Mouse (Mus musculus) liver, postnatal 0 days (tissue): ENCODE results near the gene Sphk1. TPM values are rescaled to one million over a fixed set of nuclear protein-coding genes. Genes with fewer than 3 reads are reported as not detected.

Experiments used
- ATAC-seq: fragments of 200-750 bp; cut with Nextera tagmentation; 2 replicates; pipeline ENCODE4 v1.8.0; 2017; ENCODE audit warnings: mild to moderate bottlenecking, moderate library complexity
- DNase-seq: peaks from one replicate; pipeline ENCODE4 v3.0.0-alpha.2; 2016
- H3K27ac ChIP-seq: fragments of 300-500 bp; sonication (generic); 2 replicates; pipeline ENCODE4 v1.5.1; 2014; ENCODE audit warnings: antibody characterized with exemption, moderate library complexity, mild to moderate bottlenecking, low read depth
- H3K27me3 ChIP-seq: fragments of 300-500 bp; sonication (generic); 2 replicates; pipeline ENCODE4 v1.6.1; 2014; ENCODE audit warnings: low read length, control low read depth, mixed read lengths; ENCODE audit not compliant: insufficient read depth
- H3K36me3 ChIP-seq: fragments of 300-500 bp; sonication (generic); replicated peaks from 2 replicates; pipeline ENCODE4 v1.6.1; 2014; ENCODE audit warnings: mild to moderate bottlenecking, control low read depth, low read length, moderate library complexity, mixed read lengths; ENCODE audit not compliant: insufficient read depth
- H3K4me1 ChIP-seq: fragments of 300-500 bp; sonication (generic); 2 replicates; pipeline ENCODE4 v1.6.1; 2014; ENCODE audit warnings: antibody characterized with exemption, mild to moderate bottlenecking, control low read depth; ENCODE audit not compliant: insufficient read depth
- H3K4me2 ChIP-seq: fragments of 300-500 bp; sonication (generic); 2 replicates; pipeline ENCODE4 v1.6.1; 2014; ENCODE audit warnings: low read depth, mild to moderate bottlenecking, low read length, moderate library complexity, mixed read lengths
- H3K4me3 ChIP-seq: fragments of 300-500 bp; sonication (generic); 2 replicates; pipeline ENCODE4 v1.5.1; 2014; ENCODE audit warnings: low read depth, low read length
- H3K9ac ChIP-seq: fragments of 300-500 bp; sonication (generic); replicated peaks from 2 replicates; pipeline ENCODE4 v1.6.1; 2014; ENCODE audit warnings: mild to moderate bottlenecking, moderate library complexity
- H3K9me3 ChIP-seq: fragments of 300-500 bp; sonication (generic); 2 replicates; pipeline ENCODE4 v1.6.1; 2016; ENCODE audit warnings: mild to moderate bottlenecking, control low read depth, low read length, mixed read lengths
- CTCF ChIP-seq: sonication (generic); IDR thresholded peaks from 2 replicates; pipeline ENCODE4 v1.5.1; 2016; ENCODE audit warnings: antibody characterized with exemption, low read depth
- EP300 ChIP-seq: IDR thresholded peaks from 2 replicates; pipeline ENCODE4 v1.6.1; 2016; ENCODE audit warnings: antibody characterized with exemption, low read depth, mild to moderate bottlenecking
- WGBS: fragments of 180-500 bp; shearing (Covaris S2); extraction: QIAGEN DNeasy Blood & Tissue Kit; methylation state at CpG from one replicate; pipeline ENCODE4 v1.1.7; 2014; ENCODE audit not compliant: insufficient replicate concordance; 5-methylcytosine and 5-hydroxymethylcytosine counted together
- polyA plus RNA-seq: library from polyadenylated mRNA; unstranded; fragments of >200 nt; fragmentation: Nextera tagmentation; extraction: Ambion mirVana; gene quantifications from 2 replicates; pipeline ENCODE4 v1.2.1, GENCODE M21; 2015

The Sphk1 gene
- 15.5 and 17.4 TPM in 2 replicates for polyA plus RNA-seq

DNA sequence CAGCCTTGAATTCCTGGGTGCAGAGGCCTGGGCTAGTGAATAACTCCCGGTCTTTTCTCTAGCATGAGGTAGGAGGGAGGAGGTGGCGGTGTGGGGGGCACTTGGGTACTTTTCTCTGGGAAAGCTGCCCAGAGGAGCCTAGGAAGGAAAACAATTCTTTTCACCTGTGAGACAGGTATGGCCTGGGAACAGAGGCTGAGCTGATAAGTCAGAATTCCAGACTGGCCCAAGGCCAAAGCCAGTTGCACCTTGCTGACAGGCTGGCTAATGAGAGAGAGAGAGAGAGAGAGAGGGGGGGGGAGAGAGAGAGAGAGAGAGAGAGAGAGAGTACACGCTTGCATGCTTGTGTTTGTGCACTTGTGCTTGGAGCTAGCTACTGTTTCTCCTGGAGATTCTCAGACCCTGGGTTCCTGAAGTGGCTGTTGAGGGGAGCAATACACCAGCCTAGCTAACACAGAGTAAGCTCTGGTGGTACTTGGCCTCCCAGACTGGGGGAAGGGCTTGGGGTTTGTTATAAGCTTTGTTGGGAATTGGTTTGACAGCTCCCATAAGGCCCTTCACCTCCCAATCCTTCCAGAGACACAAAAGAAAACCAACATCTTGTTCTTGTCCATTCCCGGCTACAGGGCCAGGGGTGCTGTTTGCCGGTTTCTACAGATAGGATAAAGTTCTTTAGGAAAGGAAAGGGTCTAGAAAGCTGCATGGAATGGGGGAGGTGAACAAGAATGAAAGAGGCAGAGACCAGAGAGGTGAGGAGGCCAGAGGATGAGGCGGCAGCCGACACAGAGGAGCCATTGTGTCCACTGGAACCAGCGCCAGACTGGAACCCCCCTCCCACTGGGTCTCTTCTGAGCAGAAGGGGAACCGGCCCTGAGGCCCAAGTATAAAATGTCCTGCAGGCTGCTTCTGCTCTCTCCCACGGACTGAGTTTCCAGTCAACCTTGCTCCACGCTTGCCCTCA is at the start of gene Sphk1:
Gene Sphk1 (plus strand): TSS at position 739 of the 961 bp plus-strand sequence.
- 48% methylated on average over 11 of the region's 11 CpGs for WGBS
- peak within 1 kb of the TSS; percentile 90 for H3K4me2 ChIP-seq
- DNase-seq = no peak
- no peak for ATAC-seq
- peak within 1 kb of the TSS; percentile 71 for H3K4me3 ChIP-seq
- TF ChIP-seq EP300 = no peak
- no peak within 1 kb of the TSS for H3K27ac ChIP-seq
- no peaks in the 10 kb centered on the region for H3K9me3 ChIP-seq
- peaks cover 47% of the 10 kb centered on the region for H3K27me3 ChIP-seq
- H3K4me1 ChIP-seq = peaks cover 18% of the 10 kb centered on the region
- peak within 1 kb of the TSS; percentile 87 for H3K9ac ChIP-seq
- H3K36me3 ChIP-seq = peaks cover under 1% of the 10 kb centered on the region; the same call in 1 of the 2 replicates

DNA sequence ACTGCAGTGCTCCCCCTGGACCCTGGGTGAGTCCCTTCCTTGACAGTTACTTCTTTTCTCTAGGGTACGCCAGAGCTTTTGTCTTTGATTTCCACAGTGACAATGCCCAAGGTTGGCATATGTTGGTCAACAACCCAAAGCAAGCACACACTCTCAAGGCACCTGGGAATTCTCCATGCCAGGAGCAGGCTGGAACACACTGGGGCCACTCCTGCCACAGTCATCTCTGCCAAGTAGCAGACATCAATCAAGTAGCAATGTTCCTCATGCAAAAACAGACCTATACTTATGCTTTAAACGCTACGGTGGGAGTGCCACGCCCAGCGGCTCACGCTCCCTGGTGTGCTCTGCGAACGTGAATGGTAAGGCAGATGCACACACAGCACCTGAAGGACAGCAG is 49.8 kb upstream of the Sphk1 start:
- TF ChIP-seq EP300 (no peak), CTCF (no peak)
- H3K4me3 ChIP-seq = no peak overlapping the region
- no peak overlapping the region for H3K9ac ChIP-seq
- no peaks in the 10 kb centered on the region for H3K27me3 ChIP-seq
- peaks cover 71% of the 10 kb centered on the region for H3K36me3 ChIP-seq
- ATAC-seq = no peak
- 87% methylated on average over 8 of the region's 8 CpGs for WGBS
- H3K4me2 ChIP-seq = no peak overlapping the region
- no peak for DNase-seq
- H3K4me1 ChIP-seq = no peaks in the 10 kb centered on the region
- H3K27ac ChIP-seq = no peak overlapping the region
- no peaks in the 10 kb centered on the region for H3K9me3 ChIP-seq

DNA sequence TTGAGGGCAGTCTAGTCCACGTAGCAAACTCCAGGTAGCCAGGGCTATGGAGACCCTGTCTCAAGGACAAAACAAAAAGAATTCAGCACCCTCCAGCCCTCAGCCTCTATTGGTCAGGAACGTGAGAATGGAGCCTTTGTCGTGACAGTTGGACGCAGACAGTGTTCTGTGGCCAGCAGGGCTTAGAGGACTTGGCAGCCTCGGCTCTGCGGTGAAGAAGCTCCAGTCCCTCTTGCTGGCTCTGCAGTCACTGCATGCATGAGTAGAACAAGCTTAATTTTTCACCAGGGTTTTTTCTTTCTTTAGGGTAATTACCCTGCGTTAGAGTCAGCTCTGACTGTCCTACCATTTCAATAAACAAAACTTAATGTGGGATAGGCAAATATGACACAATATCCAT is 48.9 kb upstream of the Sphk1 start:
- Histone ChIP-seq H3K27ac (no peak overlapping the region), H3K9ac (no peak overlapping the region), H3K4me2 (no peak overlapping the region), H3K9me3 (no peaks in the 10 kb centered on the region), H3K4me1 (no peaks in the 10 kb centered on the region), H3K27me3 (no peaks in the 10 kb centered on the region), H3K4me3 (no peak overlapping the region), H3K36me3 (peaks cover 65% of the 10 kb centered on the region)
- DNase-seq = no peak
- TF ChIP-seq EP300 = no peak
- no peak for TF ChIP-seq CTCF
- 80% methylated on average over 7 of the region's 7 CpGs for WGBS
- no peak for ATAC-seq

DNA sequence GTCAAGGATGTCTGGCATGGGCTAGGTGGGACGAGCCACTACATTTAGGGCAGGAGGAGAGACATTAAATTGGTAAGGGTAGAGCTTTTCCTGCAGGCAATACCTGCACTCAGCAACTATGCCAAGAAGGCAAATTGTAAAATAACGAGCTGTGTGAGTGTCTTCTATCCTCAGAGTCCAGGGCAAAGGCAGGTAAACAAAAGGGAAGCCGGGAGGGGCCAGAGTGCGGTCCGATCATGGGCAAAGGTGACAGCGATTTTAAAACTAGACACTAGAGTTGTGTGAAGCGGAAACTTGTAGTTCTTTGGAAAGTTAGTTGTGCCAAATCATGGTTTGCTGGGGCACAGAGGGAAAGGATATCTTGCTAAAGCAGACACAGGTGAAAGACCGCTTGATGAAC is 46.5 kb upstream of the Sphk1 start:
- Histone ChIP-seq H3K9ac (no peak overlapping the region), H3K9me3 (no peaks in the 10 kb centered on the region), H3K4me1 (peaks cover 7% of the 10 kb centered on the region), H3K36me3 (peaks cover 52% of the 10 kb centered on the region), H3K4me2 (peak overlapping the region; percentile 29; the same call in 1 of the 2 replicates), H3K27ac (peak overlapping the region; percentile 77), H3K27me3 (no peaks in the 10 kb centered on the region), H3K4me3 (no peak overlapping the region)
- no peak for TF ChIP-seq CTCF
- no peak for TF ChIP-seq EP300
- 72% methylated on average over 8 of the region's 8 CpGs for WGBS
- ATAC-seq (peak; percentile 76), DNase-seq (no peak)

DNA sequence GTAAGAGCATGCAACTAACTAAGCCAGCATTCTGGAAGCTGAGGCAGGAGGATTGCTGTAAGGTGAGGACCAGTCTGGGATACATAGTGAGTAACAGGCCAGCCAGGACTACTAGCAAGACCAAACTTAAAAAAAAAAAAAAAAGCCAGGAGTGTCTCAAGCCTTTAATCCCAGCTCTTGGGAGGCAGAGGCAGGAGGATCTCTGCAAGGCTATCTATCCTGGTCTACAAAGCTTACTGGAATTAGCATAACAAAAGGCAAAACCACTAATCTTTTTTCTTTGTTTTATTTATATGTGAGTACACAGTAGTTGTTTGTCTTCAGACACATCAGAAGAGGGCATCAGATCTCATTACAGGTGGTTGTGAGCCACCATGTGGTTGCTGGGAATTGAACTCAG is 42.5 kb upstream of the Sphk1 start:
- Histone ChIP-seq H3K27ac (no peak overlapping the region), H3K4me3 (no peak overlapping the region), H3K4me2 (no peak overlapping the region), H3K4me1 (peaks cover 16% of the 10 kb centered on the region), H3K9ac (no peak overlapping the region), H3K27me3 (no peaks in the 10 kb centered on the region), H3K9me3 (no peaks in the 10 kb centered on the region), H3K36me3 (peaks cover 20% of the 10 kb centered on the region)
- DNase-seq (no peak), ATAC-seq (no peak)
- no peak for TF ChIP-seq EP300
- TF ChIP-seq CTCF = no peak

DNA sequence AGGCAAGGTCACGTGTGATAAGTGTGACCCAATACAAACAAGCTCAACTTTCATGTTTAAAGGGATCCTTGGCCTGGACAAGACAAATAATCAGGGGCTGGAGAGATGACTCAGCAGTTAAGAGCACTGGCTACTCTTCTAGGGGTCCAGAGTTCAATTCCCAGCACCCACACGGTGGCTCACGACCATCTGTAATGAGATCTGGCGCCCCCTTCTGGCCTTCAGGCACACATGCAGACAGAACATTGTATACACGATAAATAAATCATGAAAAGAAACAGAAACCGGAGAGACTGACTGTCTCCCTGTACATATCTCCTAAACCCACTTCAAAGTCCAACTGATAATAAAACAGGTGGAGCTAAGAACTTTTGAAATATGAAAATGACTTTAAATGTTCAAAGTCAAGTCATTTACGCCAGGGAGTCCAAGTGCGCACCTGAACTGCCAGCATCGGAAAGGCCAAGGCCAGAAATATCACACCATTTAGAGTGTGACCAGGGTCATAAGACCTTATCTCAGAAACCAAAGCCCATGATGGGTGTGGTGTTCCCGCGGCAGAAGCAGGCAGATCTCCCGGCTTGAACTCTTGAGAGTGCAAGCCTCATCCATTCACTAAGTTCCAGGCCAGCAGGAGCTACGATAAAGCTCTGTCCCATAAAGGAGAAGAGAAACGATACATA is 41.9 kb upstream of the Sphk1 start:
- H3K36me3 ChIP-seq = peaks cover 16% of the 10 kb centered on the region
- no peak for DNase-seq
- no peaks in the 10 kb centered on the region for H3K27me3 ChIP-seq
- H3K9me3 ChIP-seq = no peaks in the 10 kb centered on the region
- peak overlapping the region; percentile 83 for H3K4me3 ChIP-seq
- H3K27ac ChIP-seq = peak overlapping the region; percentile 88; the same call in 1 of the 2 replicates
- WGBS = 67% methylated on average over 14 of the region's 14 CpGs
- peak overlapping the region; percentile 95 for H3K4me2 ChIP-seq
- TF ChIP-seq CTCF (peak; percentile 64), EP300 (no peak)
- H3K9ac ChIP-seq = peak overlapping the region; percentile 86; the same call in 1 of the 2 replicates
- no peak for ATAC-seq
- H3K4me1 ChIP-seq = peaks cover 16% of the 10 kb centered on the region
